Comparison of ENCODE assay signal across 26 mouse cellular contexts in genomic region chr2:56322508-56322907, GRCm38 (mm10).
"Had no signal": no experiment of that assay in that cellular context is flagged by ENCODE, and none has a peak within 500 bp of the region (broad histone marks: within the 10 kb centered on the region; RNA-seq: fewer than 3 reads in every experiment).

No protein-coding gene starts in this region.

- ATAC-seq: intestine, embryonic 16.5 days; liver, embryonic 12.5 days had no signal

- H3K36me3 ChIP-seq: heart, embryonic 13.5 days; heart, embryonic 15.5 days; hindbrain, embryonic 13.5 days; hindbrain, embryonic 15.5 days; kidney, embryonic 15.5 days; limb, embryonic 13.5 days; limb, embryonic 15.5 days; liver, embryonic 12.5 days had no signal

- DNase-seq: gastrocnemius, postnatal 14 days; gastrocnemius, postnatal 36 days; heart, adult 11 months; heart, adult 2 months; heart, postnatal 14 days; heart, postnatal 36 days; kidney, adult 11 months; kidney, adult 2 months; kidney, adult 9 months; kidney, postnatal 14 days; kidney, postnatal 36 days; layer of hippocampus, adult 9-11 months; layer of hippocampus, postnatal 36 days; left cerebral cortex, postnatal 4 days had no signal

- H3K27ac ChIP-seq: heart, adult 2 months; heart, embryonic 13.5 days; heart, embryonic 15.5 days; hindbrain, embryonic 13.5 days; hindbrain, embryonic 15.5 days; kidney, embryonic 15.5 days; kidney, postnatal 0 days; limb, embryonic 13.5 days; limb, embryonic 15.5 days; liver, embryonic 12.5 days; liver, embryonic 14.5 days had no signal

- H3K4me1 ChIP-seq: heart, embryonic 13.5 days; heart, embryonic 15.5 days; kidney, embryonic 15.5 days; limb, embryonic 13.5 days; limb, embryonic 15.5 days; liver, embryonic 12.5 days had no signal

- H3K9ac ChIP-seq: heart, embryonic 13.5 days; heart, embryonic 15.5 days; hindbrain, embryonic 13.5 days; hindbrain, embryonic 15.5 days; kidney, embryonic 15.5 days; limb, embryonic 13.5 days; limb, embryonic 15.5 days; liver, embryonic 12.5 days; liver, embryonic 14.5 days had no signal

- H3K4me2 ChIP-seq: heart, embryonic 11.5 days; heart, embryonic 13.5 days; heart, embryonic 15.5 days; kidney, embryonic 15.5 days; limb, embryonic 13.5 days; limb, embryonic 15.5 days; liver, embryonic 12.5 days had no signal

- H3K4me3 ChIP-seq: heart, adult 2 months; heart, embryonic 13.5 days; heart, embryonic 15.5 days; hindbrain, embryonic 13.5 days; hindbrain, embryonic 15.5 days; kidney, embryonic 15.5 days; limb, embryonic 13.5 days; limb, embryonic 15.5 days; liver, embryonic 12.5 days had no signal

- H3K9me3 ChIP-seq: heart, embryonic 13.5 days; heart, embryonic 15.5 days; hindbrain, embryonic 13.5 days; hindbrain, embryonic 15.5 days; kidney, embryonic 15.5 days; limb, embryonic 13.5 days; limb, embryonic 15.5 days; liver, embryonic 12.5 days had no signal

- H3K27me3 ChIP-seq: heart, embryonic 13.5 days; heart, embryonic 15.5 days; hindbrain, embryonic 13.5 days; hindbrain, embryonic 15.5 days; kidney, embryonic 15.5 days; limb, embryonic 13.5 days; limb, embryonic 15.5 days; liver, embryonic 12.5 days had no signal
